ENCODE assay signal across 8 mouse cellular contexts in the genomic region with DNA sequence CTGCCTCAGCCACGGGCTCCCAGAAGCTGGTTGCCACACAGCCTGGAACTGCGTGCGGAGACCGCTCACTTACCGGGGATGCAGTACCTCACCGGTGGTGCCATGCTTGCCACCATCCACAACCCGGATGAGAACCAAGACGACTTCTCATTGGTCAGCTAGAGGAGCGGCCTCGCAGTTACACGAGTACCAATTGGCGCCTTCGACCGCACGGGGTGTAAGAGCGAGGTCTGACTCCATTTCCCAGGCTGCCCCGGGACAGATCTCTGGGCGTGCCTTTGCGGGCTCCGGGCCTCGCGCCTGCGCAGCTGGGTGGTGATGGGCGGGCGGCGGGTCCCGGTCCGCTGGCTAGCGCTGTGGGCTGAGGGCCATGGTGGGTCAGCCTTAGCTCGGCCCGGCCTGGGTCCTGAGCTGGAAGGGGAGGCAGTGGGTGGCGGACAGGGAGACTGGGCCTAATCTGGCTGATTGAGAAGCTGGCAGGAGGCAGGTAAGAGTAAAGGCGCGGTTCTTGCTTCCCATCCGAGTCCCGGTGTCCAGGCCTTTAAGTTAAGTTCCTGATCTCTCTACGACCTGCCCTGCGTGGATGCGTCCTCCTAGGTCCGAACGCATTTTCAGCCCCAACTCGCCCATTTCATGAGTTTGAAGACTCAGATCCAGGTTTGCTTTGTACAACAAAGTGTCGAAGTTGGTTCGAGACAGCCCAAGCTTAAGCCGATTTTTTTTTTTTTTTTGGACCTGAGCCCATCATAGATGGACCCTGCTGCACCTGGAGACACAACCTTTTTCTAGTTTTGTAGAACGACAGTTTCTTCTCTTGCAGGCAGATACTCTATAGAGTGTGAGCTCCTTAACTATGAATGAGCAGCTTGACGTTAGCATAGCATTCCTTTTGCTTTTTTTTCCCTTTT. TPM values are rescaled to one million over a fixed set of nuclear protein-coding genes. Genes with fewer than 3 reads are reported as not detected.
DNase-seq lines count a peak whose midpoint lies in the region; ATAC-seq and TF ChIP-seq lines count a peak whose summit lies in the region.

Exosc1 (minus strand) TSS at position 245 of the 908 bp plus-strand sequence.
Zdhhc16 (plus strand) TSS at position 302 of the 908 bp plus-strand sequence.

- H3K36me3 ChIP-seq in hindbrain, embryonic 13.5 days = peaks cover 36% of the 10 kb centered on the region

- in situ Hi-C loops in Patski (cut with MboI; ENCODE audit: low pct_unique_long_range_greater_than_20kb) = no loop called here

- no peak for TF ChIP-seq CTCF in Patski (IDR thresholded peaks at IDR 0.05)

- peaks cover 28% of the 10 kb centered on the region for H3K4me1 ChIP-seq in hindbrain, embryonic 13.5 days (replicated peaks)

- peak; percentile 95 for ATAC-seq in Patski
- ATAC-seq in hindbrain, embryonic 13.5 days (ENCODE audit: low FRiP score) = peak; percentile 100

- CTCF ChIA-PET in Patski (lab: Charles Lee) = interaction anchor here (0.9 to 2.2 kb wide), 7 partner anchors 11 to 93 kb away, joined by 3 to 6 read pairs (median 3); no protein-coding TSS in a partner anchor

- H3K27ac ChIP-seq in hindbrain, embryonic 13.5 days = peak within 1 kb of the TSS; percentile 76

- peak within 1 kb of the TSS; percentile 95 for H3K4me2 ChIP-seq in hindbrain, embryonic 13.5 days

- DNase-seq in Patski (ENCODE audit: low read depth, low spot score) = peak; percentile 90
- DNase-seq in cerebellum, postnatal 14 days = peak; percentile 98 to 99
- DNase-seq in frontal cortex, postnatal 14 days (ENCODE audit: low spot score in 2 of 2) = peak; percentile 98 to 99
- DNase-seq in layer of hippocampus, postnatal 25 days (ENCODE audit: extremely low spot score in 1 of 2, low spot score in 1 of 2) = peak; percentile 94 to 95
- DNase-seq in lung, postnatal 25 days (ENCODE audit: low spot score) = peak; percentile 99
- peak; percentile 98 for DNase-seq in retina, embryonic 14.5 days (ENCODE audit: low spot score)
- DNase-seq in thymus, postnatal 4 days = peak; percentile 97

- POLR2A ChIA-PET in Patski (lab: Charles Lee) = interaction anchor here (0.9 to 2.6 kb wide), 5 partner anchors 10 to 34 kb away, joined by 3 to 5 read pairs (median 4); no protein-coding TSS in a partner anchor

- no peaks in the 10 kb centered on the region for H3K27me3 ChIP-seq in Patski
- no peaks in the 10 kb centered on the region for H3K27me3 ChIP-seq in hindbrain, embryonic 13.5 days

- peak within 1 kb of the TSS; percentile 91 for H3K4me3 ChIP-seq in hindbrain, embryonic 13.5 days

- 2% methylated on average over 43 of the region's 47 CpGs for WGBS in hindbrain, embryonic 13.5 days

- no peaks in the 10 kb centered on the region for H3K9me3 ChIP-seq in hindbrain, embryonic 13.5 days

- H3K9ac ChIP-seq in hindbrain, embryonic 13.5 days = peak within 1 kb of the TSS; percentile 88

RNA-seq across cellular contexts. Expression of gene Exosc1, which starts in this region (rescaled TPM):
- 47.2 TPM for polyA plus RNA-seq in Patski (2021)
- 65.8 and 67.0 TPM in 2 replicates for polyA plus RNA-seq in hindbrain, embryonic 13.5 days (2015; fragmentation: Nextera tagmentation; extraction: Ambion mirVana)
- total RNA-seq in layer of hippocampus, postnatal 25 days (2021) = 10 to 100 TPM; 28.3 to 32.4 TPM

RNA-seq across cellular contexts. Expression of gene Zdhhc16, which starts in this region (rescaled TPM):
- polyA plus RNA-seq in Patski (2021) = 87.9 TPM
- 78.8 and 80.7 TPM in 2 replicates for polyA plus RNA-seq in hindbrain, embryonic 13.5 days (2015; fragmentation: Nextera tagmentation; extraction: Ambion mirVana)
- 10 to 100 TPM; 46.4 to 50.9 TPM for total RNA-seq in layer of hippocampus, postnatal 25 days (2021)

Comparison
In these comparisons a context has a peak if more than half of its experiments do, and no peak if none do; other contexts are left out.
1. Peak in every context shown above with its lines: DNase-seq, ATAC-seq, H3K4me3 ChIP-seq and H3K27ac ChIP-seq.